Comparison of ENCODE assay signal across 16 mouse cellular contexts in genomic region chr6:132649399-132649798, GRCm38 (mm10). TPM values are rescaled to one million over a fixed set of nuclear protein-coding genes. Genes with fewer than 3 reads are reported as not detected.
DNase-seq lines count a peak whose midpoint lies in the region; ATAC-seq and TF ChIP-seq lines count a peak whose summit lies in the region.
"Had no signal": no experiment of that assay in that cellular context is flagged by ENCODE, and none has a peak within 500 bp of the region (broad histone marks: within the 10 kb centered on the region; RNA-seq: fewer than 3 reads in every experiment).

No protein-coding gene starts in this region.

- H3K27me3 ChIP-seq in Patski, result no peaks in the 10 kb centered on the region
- H3K27me3 ChIP-seq: embryonic facial prominence, embryonic 15.5 days; hindbrain, embryonic 12.5 days; neural tube, embryonic 13.5 days had no signal

- POLR2A ChIA-PET in Patski (lab: Charles Lee), result no interaction called here

- peak; percentile 73 for TF ChIP-seq CTCF in layer of hippocampus, adult 2 months (conservative IDR thresholded peaks at IDR 0.05)
- TF ChIP-seq CTCF in Patski (IDR thresholded peaks at IDR 0.05), result peak; percentile 25

- no peak for ATAC-seq in Patski

- CTCF ChIA-PET in Patski (lab: Charles Lee), result no interaction called here

- in situ Hi-C loops in Patski (cut with MboI; ENCODE audit: low pct_unique_long_range_greater_than_20kb), result no loop called here

- H3K4me3 ChIP-seq in layer of hippocampus, adult 2 months, result no peak overlapping the region
- H3K4me3 ChIP-seq: embryonic facial prominence, embryonic 15.5 days; hindbrain, embryonic 12.5 days; neural tube, embryonic 13.5 days had no signal

- H3K27ac ChIP-seq in layer of hippocampus, adult 2 months, result no peak overlapping the region
- H3K27ac ChIP-seq: embryonic facial prominence, embryonic 15.5 days; hindbrain, embryonic 12.5 days; neural tube, embryonic 13.5 days had no signal

- peak; percentile 4 for DNase-seq in adrenal gland, postnatal 10 days
- no peak for DNase-seq in adrenal gland, postnatal 14 days
- DNase-seq in layer of hippocampus, adult 2 months (ENCODE audit: low spot score in 2 of 2), result no peak
- no peak for DNase-seq in layer of hippocampus, adult 11-12 months (ENCODE audit: low spot score)
- no peak for DNase-seq in Patski (ENCODE audit: low read depth, low spot score)
- peak; percentile 1 for DNase-seq in hindlimb bud, embryonic 11.5 days (ENCODE audit: extremely low spot score, low read depth, low spot score)
- DNase-seq in cerebellum, adult 11 months, result no peak
- DNase-seq in spleen, adult 12 weeks (ENCODE audit: low spot score), result no peak
- DNase-seq: adrenal gland, adult 8-10 months had no signal

RNA-seq across cellular contexts. Expression of gene A630073D07Rik, which starts 1.9 kb away (rescaled TPM):
- total RNA-seq in adrenal gland, postnatal 10 days (2021), result not detected
- not detected in 2 replicates for total RNA-seq in adrenal gland, postnatal 14 days (2021)
- not detected for total RNA-seq in layer of hippocampus, adult 2 months (2021)
- not detected for polyA plus RNA-seq in Patski (2021)
- total RNA-seq: adrenal gland, adult 8-10 months; gastrocnemius, adult 8-10 months; layer of hippocampus, postnatal 14 days had no signal
- polyA plus RNA-seq: embryonic facial prominence, embryonic 15.5 days; hindbrain, embryonic 12.5 days; lung, embryonic 16.5 days; neural tube, embryonic 13.5 days; spleen, adult 2 months had no signal

RNA-seq across cellular contexts. Expression of gene Tas2r120, which starts 7.4 kb away (rescaled TPM):
- not detected for total RNA-seq in adrenal gland, postnatal 10 days (2021)
- total RNA-seq in adrenal gland, postnatal 14 days (2021), result not detected in 2 replicates
- total RNA-seq in layer of hippocampus, adult 2 months (2021), result not detected
- polyA plus RNA-seq in Patski (2021), result not detected
- total RNA-seq: adrenal gland, adult 8-10 months; gastrocnemius, adult 8-10 months; layer of hippocampus, postnatal 14 days had no signal
- polyA plus RNA-seq: embryonic facial prominence, embryonic 15.5 days; hindbrain, embryonic 12.5 days; lung, embryonic 16.5 days; neural tube, embryonic 13.5 days; spleen, adult 2 months had no signal

RNA-seq across cellular contexts. Expression of gene Tas2r121, which starts 51.4 kb away (rescaled TPM):
- total RNA-seq in adrenal gland, postnatal 10 days (2021), result not detected
- total RNA-seq in adrenal gland, postnatal 14 days (2021), result not detected in 2 replicates
- not detected for total RNA-seq in layer of hippocampus, adult 2 months (2021)
- polyA plus RNA-seq in Patski (2021), result not detected
- total RNA-seq: adrenal gland, adult 8-10 months; gastrocnemius, adult 8-10 months; layer of hippocampus, postnatal 14 days had no signal
- polyA plus RNA-seq: embryonic facial prominence, embryonic 15.5 days; hindbrain, embryonic 12.5 days; lung, embryonic 16.5 days; neural tube, embryonic 13.5 days; spleen, adult 2 months had no signal

RNA-seq across cellular contexts. Expression of gene Prp2, which starts 53.7 kb away (rescaled TPM):
- total RNA-seq in adrenal gland, postnatal 10 days (2021), result not detected
- not detected in 2 replicates for total RNA-seq in adrenal gland, postnatal 14 days (2021)
- total RNA-seq in layer of hippocampus, adult 2 months (2021), result not detected
- not detected for polyA plus RNA-seq in Patski (2021)
- total RNA-seq: adrenal gland, adult 8-10 months; gastrocnemius, adult 8-10 months; layer of hippocampus, postnatal 14 days had no signal
- polyA plus RNA-seq: embryonic facial prominence, embryonic 15.5 days; hindbrain, embryonic 12.5 days; lung, embryonic 16.5 days; neural tube, embryonic 13.5 days; spleen, adult 2 months had no signal

Comparison
In these comparisons a context has a peak if more than half of its experiments do, and no peak if none do; other contexts are left out.
1. DNase-seq: peak in adrenal gland, postnatal 10 days (single experiment) and hindlimb bud, embryonic 11.5 days (single experiment); none in adrenal gland, postnatal 14 days (single experiment), layer of hippocampus, adult 2 months (0 of 2), layer of hippocampus, adult 11-12 months (single experiment), Patski (single experiment), cerebellum, adult 11 months (single experiment) and spleen, adult 12 weeks (single experiment).